Mouse (Mus musculus): ENCODE measurements around the gene Rhbdd3.

DNA sequence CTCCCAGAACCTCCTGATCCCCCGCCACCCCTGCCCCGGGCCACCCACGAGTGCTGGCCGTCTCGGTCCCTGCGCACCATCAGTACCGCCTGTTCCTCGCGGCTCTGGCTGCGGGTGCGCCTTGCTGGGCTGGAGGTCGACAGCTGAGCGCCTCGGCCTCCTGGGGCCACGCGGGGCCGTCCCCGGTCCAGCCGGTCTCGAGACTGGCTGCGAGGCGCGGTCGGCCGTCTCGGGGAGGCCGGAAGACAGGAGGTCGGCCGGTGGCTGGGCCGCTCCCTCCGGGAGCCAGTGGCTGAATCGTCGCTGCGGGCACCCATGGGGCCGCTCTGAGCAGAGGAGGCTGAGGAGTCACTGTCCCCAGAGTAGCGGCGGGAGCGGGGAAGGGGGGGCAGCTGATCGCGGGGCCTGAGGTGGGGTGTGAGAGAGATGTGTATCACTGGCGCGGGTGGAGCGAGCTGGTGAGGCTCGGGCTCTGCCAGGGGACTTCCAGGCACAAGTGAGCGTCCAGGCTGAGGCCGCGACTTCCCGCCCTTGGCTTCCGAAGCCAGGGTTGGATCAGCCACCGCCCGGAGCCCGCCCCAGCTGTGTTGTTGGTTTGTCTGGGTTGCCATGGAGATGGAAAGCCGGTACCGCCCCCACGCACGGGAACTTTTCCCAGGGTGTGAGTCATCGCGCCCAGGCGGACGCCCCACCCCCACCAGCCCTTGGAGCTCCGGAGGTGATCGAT, 37.1 kb upstream of the Rhbdd3 start:
- TF ChIP-seq CTCF (IDR thresholded peaks at IDR 0.05; ENCODE audit: low read depth, low read length) (no peak), POLR2A (IDR thresholded peaks at IDR 0.05; ENCODE audit: insufficient read depth, low read length) (no peak)

Data from ES-Bruce4 (cell line).